Mouse (Mus musculus) megakaryocyte, embryonic 14.5 days (primary cell): ENCODE measurements around the gene Gm20388.

ENCODE experiments used
- FLI1 ChIP-seq: IDR thresholded peaks from 2 replicates; pipeline ENCODE4 v1.6.1; 2012; ENCODE audit warnings: low read length, inconsistent platforms, mixed read lengths
- GATA1 ChIP-seq: IDR thresholded peaks from 3 replicates; pipeline ENCODE4 v1.6.1; 2012; ENCODE audit warnings: mixed read lengths, low read length, inconsistent platforms, borderline replicate concordance

DNA sequence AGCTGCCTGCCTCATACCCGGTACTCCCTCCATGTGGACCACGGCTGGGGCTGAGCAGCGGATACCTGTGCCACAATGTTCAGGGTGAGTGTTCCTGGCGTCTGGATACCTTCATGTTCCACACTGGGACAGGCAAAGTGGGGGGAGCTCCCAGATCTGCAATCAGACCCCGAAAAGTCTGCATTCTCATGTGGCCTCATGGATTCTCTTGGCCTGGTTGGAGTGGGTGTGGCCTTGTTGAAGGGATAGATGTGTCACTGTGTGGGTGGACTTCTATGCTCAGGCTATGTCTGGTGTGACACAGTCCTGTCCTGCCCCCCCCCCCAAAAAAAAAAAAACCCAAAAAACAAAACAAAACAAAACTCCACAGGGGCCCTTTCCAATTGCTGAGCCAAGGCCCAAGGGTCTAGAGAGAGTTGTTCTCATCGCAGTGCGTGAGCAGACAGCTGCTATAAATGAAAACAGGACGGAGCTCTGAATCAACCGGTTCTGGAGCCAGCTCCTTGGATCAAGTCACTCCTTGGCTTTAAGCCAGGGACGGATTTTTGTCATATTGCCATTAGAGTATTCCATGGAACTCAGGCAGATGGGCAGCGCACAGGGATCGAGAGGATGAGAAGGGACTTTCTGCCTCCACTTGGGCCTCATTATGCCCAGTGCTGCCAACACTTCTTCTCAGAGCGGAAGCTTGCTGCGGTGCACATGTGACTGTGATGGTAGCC lies 3231.3 kb downstream of the Gm20388 start:
- no peak for TF ChIP-seq FLI1
- no peak for TF ChIP-seq GATA1
